Mouse (Mus musculus) c-Kit-positive CD71-negative TER-119-negative erythroid progenitor cells, embryonic 14.5 days (primary cell): Measurements from ENCODE around the gene Fyn.

ENCODE experiments used
- DNase-seq: peaks from one replicate; pipeline ENCODE4 v3.0.0-alpha.2; 2013; ENCODE audit warnings: low read depth

The Fyn gene

DNA sequence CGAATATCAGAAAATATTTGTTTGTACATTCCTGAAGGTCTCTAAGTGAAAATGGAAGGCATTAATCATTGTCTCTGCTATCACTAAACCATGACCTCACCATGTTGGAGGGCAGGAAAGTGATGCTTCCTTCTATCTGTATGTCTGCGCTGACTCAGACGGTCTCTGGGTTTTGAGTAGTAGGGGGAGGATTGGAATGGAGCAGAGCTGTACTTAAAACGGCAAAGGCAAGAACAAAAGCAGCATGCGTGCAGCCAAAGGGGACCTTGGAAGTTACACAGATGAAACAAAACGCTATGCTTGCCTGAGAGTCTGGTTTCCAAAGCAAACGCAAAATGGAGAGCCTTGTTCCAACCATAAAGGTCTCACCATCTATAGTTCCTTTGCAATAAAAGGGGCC, 202.4 kb downstream of the Fyn start:
- DNase-seq, result no peak

DNA sequence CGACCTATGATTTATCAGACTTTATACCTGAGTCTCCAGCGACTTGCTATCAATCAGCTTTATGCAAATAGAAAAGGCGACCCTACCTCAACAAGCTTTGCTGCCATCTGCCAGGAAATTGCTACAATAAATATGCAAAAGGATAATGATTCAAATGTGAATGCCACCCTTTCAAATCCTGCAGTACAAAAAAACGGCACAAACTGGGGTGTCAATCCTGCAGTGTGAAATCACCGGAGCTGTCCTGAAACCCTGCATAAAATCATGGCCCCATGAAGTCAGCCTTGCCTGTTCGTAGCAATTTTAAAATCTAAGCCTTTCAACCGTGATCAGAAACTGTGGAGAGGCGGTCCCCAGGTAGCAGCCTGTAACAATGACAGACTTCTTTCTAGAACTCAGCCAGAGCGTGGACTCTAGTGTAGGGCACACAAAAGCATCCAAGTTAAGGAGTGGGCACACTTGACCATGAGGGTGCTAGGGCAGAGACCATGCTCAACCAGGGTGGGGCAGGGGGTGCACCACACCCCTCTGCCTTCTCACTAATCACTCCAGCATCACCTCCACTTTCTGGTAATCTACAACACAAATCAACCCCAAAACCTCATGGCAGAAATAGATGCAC, 203.5 kb downstream of the Fyn start:
- no peak for DNase-seq

GRCm38 (mm10) chr10:39572672-39573051, 204.0 kb downstream of the Fyn start:
- no peak for DNase-seq

GRCm38 (mm10) chr10:39576466-39576865, 207.8 kb downstream of the Fyn start:
- DNase-seq, result no peak

DNA sequence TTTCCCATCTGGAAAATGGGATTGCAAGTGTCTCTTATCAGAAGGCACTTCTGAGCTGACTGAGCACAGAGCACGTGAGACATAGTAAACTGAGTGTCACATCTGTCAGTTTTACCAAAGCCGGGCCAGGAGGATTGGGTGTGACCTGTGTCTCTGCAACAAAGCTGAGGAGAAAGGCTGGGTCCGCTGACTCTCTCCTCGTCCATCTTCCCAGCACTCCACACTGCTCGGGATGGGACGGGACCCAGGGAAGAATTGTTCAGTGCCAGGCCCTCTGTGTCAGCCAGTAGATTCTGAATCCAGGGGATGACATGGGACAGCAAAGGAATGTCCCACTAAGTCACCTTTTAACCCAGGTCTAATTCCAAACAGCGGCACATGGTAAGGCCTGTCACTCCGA, 211.8 kb downstream of the Fyn start:
- no peak for DNase-seq

DNA sequence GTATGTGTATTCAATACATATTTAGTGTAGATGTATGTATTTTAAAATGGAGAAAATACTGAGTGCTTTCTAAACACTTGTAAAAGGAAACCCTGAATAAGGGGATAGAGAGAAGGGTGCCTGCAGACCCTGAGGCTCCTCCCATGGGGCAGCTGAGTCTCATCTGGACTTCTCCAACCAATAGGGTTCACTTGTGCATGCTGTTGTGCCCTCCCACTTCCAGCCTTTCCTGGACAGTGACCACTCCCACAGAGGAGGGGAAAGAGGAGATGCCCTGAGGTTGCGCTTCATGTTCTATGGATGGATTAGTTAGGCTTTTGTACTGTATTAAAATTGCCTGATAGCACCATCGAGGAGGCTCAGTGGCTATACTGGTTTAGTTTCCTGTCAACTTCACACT, 213.7 kb downstream of the Fyn start:
- no peak for DNase-seq

DNA sequence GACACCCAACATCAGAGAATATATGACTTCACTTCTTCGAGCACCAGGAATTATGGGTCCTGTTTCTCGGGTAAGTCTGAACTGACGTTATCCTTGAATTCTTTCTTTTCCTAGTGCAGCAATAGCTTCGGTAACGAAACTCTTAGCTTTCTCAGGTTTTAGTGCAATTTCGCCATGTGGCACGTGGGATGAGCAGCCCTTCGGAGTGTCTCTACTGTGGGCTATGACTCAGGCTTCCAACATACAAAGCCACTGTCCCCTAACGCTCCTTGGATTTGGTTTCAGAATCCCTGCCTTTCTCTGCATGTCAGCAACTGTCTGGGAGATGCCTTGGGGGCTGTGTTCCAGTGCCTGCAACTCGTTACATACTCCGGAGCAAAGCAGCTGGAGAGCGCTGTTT, 215.1 kb downstream of the Fyn start:
- no peak for DNase-seq

- no peak for DNase-seq
Observed at GRCm38 (mm10) chr10:39587290-39587925, 218.8 kb downstream of the Fyn start.

GRCm38 (mm10) chr10:39587973-39588746, 219.5 kb downstream of the Fyn start:
- DNase-seq, result no peak

DNA sequence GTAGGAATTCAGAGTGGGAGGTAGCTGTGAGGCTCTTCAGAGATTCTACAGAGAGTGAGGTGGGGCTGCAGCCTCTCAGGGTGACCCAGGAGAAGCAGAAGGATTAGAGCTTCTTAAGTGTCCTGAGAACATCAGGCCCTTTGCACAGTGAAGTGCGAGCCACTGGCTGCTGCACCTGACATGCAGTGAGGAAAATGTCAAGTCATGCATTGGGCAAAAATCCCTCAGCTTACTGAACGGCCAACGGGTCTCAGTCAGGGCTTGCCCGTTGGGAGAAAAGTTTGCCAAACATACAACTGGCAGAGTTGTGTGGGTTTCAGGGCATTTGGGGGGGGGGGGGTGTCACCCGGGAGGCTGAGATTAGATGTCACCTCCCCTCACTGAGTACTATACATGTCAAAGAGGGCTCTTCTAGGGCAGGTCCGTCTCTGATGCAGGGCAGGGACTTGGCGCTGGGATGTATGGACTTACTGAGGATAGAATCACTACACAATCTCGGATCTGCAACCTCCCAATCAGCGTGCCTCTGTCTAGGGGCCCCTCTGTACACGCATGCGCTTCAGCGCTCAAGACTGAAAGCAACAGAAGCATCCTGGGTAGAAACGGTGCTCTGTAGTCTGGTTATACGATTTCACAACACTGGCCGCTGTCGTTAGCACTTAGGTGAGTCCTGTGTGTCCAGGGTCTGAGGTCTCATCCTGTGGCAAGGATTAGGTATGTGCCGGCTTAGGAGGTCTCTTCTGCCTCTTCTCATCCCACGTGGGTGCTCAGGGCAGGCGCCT, 221.3 kb downstream of the Fyn start:
- DNase-seq, result no peak

DNA sequence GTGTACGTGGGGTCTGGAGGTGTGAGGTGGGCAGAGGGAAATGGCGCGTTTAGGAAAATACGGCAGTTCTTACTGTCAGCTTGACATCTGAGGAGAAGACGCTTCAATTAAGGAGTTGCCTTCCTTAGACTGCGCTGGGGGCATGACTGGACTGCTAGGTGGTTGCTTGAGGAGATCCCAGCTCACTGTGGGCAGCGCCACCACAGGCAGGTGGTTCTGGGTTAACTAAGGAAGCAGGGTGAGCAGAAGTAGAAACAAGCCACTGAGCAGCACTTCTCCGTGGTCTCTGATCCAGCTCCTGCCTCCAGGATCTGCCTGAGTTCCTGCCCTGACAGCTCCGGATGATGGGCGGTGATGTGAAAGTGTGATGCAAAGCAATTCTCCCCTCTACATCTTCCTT, 222.0 kb downstream of the Fyn start:
- no peak for DNase-seq

GRCm38 (mm10) chr10:39592501-39592900, 223.8 kb downstream of the Fyn start:
- no peak for DNase-seq

GRCm38 (mm10) chr10:39594716-39595115, 226.1 kb downstream of the Fyn start:
- no peak for DNase-seq

- DNase-seq, result no peak
Observed at GRCm38 (mm10) chr10:39595862-39596261, 227.2 kb downstream of the Fyn start.

DNA sequence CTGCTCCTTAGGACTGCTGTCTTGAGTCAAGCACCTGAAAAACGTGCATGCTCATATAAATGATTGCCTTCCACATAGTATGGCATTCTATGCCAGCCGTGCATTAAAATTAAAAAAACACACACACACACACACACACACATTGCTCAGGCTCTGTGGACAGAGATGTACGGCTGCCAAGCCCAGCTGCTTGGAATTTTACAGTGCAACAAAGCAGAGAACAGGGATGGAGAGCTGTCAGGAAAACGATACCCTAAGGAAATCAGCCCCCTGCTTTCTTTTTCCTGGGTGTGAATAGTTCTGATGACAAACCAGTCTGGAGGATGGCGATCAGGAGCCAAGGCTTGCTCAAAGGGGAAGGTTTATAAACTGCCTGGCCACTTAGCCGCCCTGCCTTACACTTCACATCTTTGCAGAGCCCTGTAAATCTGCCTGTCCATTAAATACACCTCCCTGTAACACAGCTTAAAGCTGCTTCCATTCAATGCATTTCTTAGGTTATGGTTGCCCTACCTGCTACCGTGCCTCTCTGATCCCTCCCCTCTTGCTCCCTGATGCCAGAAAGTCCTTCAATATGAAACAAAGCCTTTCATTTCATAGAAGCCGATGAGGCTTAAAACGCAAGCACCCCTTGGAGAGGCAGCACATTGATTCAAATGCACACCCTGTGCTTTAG, 228.6 kb downstream of the Fyn start:
- no peak for DNase-seq

DNA sequence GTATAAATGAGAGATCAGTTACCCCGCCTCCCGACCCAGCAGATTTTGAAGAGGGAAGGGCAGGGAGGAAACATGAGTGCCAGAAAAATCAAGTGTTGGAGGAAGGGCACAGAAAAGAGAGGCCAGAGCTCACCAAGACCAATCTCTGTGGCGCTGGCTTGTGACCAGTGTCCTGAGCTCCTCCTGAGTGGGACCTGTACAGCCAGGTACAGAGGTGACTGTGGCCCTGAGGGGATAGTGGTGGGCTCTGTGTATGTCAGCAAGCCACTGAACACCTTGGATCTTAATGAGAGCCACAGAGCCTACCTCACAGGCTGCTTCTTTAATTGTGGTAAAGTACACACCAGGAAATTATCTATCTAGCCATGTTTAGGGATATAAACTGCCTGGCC, 229.1 kb downstream of the Fyn start:
- no peak for DNase-seq

DNA sequence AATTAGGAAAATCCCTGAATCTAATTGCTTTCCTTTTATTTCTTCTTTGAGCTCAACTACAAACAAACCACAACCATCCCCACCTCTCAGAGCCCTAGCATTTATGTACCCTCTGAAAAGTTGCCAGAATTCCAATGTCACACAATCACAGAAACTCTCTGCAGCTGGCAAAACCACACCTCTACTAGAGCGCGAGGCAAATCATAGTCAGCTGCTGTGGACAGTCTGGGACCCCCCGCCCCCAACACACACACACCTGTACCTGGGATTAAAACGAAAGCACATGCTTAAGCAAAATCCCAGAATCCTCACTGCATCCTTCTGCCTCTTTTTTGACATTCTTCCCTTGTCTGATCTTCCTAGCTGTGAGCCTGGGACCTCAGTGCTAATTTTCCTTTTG, 230.9 kb downstream of the Fyn start:
- DNase-seq, result no peak

DNA sequence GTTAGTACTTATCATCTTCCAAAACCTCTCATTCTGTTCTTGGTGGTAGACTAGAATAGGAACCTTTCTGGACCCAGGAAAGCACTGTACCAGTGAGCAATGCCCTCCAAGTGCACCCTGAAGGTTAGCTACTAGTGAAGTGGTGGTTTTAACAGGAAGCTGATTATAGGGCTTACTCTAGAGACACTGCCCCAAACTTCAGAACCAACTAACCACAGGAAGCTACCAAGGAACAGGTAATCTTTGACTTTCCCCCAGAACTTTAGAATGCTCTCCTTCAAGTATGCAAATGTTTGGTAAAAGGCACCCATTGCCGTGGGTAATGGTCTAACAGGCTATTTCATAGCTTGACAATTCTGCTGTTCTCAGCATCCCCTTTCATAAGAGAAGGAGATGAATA, 231.5 kb downstream of the Fyn start:
- DNase-seq, result no peak

- no peak for DNase-seq
Observed at GRCm38 (mm10) chr10:39601068-39601467, 232.4 kb downstream of the Fyn start.

DNA sequence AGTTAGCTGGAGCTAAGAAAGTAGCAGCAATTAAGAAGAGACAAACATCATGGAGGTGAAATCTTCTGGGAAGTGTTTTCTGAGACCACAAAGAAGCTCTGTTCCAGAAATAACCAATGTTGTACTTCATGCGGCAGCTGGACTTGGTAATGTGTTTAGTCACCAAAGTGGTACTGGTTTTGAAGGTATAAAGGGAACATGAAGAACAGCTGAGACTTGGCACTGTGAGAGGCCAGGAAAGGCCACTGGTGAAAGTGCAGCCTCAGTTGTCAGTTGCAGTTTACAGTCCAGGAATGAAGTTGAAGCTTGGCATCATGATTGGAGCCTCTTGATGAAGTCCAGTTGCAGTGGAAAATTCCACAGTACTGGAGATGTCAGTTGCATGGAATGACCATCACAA, 237.8 kb downstream of the Fyn start:
- no peak for DNase-seq

GRCm38 (mm10) chr10:39611234-39611633, 242.6 kb downstream of the Fyn start:
- DNase-seq, result no peak

GRCm38 (mm10) chr10:39612131-39612530, 243.5 kb downstream of the Fyn start:
- DNase-seq, result no peak
